In genomic region chr7:75575120-75575649, GRCm38 (mm10) we compare ENCODE assay signal across 8 mouse cellular contexts.
DNase-seq lines count a peak whose midpoint lies in the region; ATAC-seq and TF ChIP-seq lines count a peak whose summit lies in the region.

No protein-coding gene starts in this region.

- peak; percentile 63; the same call in 1 of the 2 replicates for ATAC-seq in embryonic facial prominence, embryonic 14.5 days (ENCODE audit: low read depth)
- peak; percentile 76 for ATAC-seq in intestine, embryonic 14.5 days (replicated peaks; ENCODE audit: low FRiP score, low TSS enrichment, low read depth)

- H3K9me3 ChIP-seq in embryonic facial prominence, embryonic 14.5 days (ENCODE audit: control insufficient read depth, low read length) = no peaks in the 10 kb centered on the region
- no peaks in the 10 kb centered on the region for H3K9me3 ChIP-seq in intestine, embryonic 14.5 days (ENCODE audit: control insufficient read depth, low read length)
- H3K9me3 ChIP-seq in megakaryocyte, embryonic 14.5 days = no peaks in the 10 kb centered on the region

- H3K4me1 ChIP-seq in testis, adult 2 months (ENCODE audit: control insufficient read depth, insufficient read depth, low read length) = no peaks in the 10 kb centered on the region
- H3K4me1 ChIP-seq in embryonic facial prominence, embryonic 14.5 days (ENCODE audit: control insufficient read depth, insufficient read depth, low read length) = peaks cover 14% of the 10 kb centered on the region
- peaks cover 17% of the 10 kb centered on the region for H3K4me1 ChIP-seq in intestine, embryonic 14.5 days (replicated peaks; ENCODE audit: control insufficient read depth, insufficient read depth, low read length)
- H3K4me1 ChIP-seq in megakaryocyte, embryonic 14.5 days = peaks cover 80% of the 10 kb centered on the region

- H3K4me3 ChIP-seq in testis, adult 2 months (ENCODE audit: control insufficient read depth, low read depth, low read length) = no peak overlapping the region
- H3K4me3 ChIP-seq in embryonic facial prominence, embryonic 14.5 days (ENCODE audit: low read depth, low read length) = no peak overlapping the region
- no peak overlapping the region for H3K4me3 ChIP-seq in intestine, embryonic 14.5 days (ENCODE audit: low read depth, low read length)
- H3K4me3 ChIP-seq in megakaryocyte, embryonic 14.5 days (replicated peaks) = peak overlapping the region; percentile 30

- no peak overlapping the region for H3K4me2 ChIP-seq in embryonic facial prominence, embryonic 14.5 days (ENCODE audit: low read depth, low read length)
- H3K4me2 ChIP-seq in intestine, embryonic 14.5 days (ENCODE audit: low read length) = peak overlapping the region; percentile 33

- no peaks in the 10 kb centered on the region for H3K36me3 ChIP-seq in testis, adult 2 months (ENCODE audit: control insufficient read depth, insufficient read depth, low read length)
- peaks cover 18% of the 10 kb centered on the region; the same call in 1 of the 2 replicates for H3K36me3 ChIP-seq in embryonic facial prominence, embryonic 14.5 days (ENCODE audit: control insufficient read depth, insufficient read depth, low read length)
- H3K36me3 ChIP-seq in intestine, embryonic 14.5 days (ENCODE audit: control insufficient read depth, insufficient read depth, low read length) = peaks cover 8% of the 10 kb centered on the region
- H3K36me3 ChIP-seq in megakaryocyte, embryonic 14.5 days (replicated peaks; ENCODE audit: low read length) = peaks cover 2% of the 10 kb centered on the region

- H3K27me3 ChIP-seq in testis, adult 2 months (ENCODE audit: control insufficient read depth, insufficient read depth, low read length) = no peaks in the 10 kb centered on the region
- H3K27me3 ChIP-seq in embryonic facial prominence, embryonic 14.5 days (replicated peaks; ENCODE audit: control insufficient read depth, insufficient read depth, low read length) = no peaks in the 10 kb centered on the region
- H3K27me3 ChIP-seq in intestine, embryonic 14.5 days (replicated peaks; ENCODE audit: control insufficient read depth, insufficient read depth, low read length) = no peaks in the 10 kb centered on the region
- H3K27me3 ChIP-seq in megakaryocyte, embryonic 14.5 days (replicated peaks) = no peaks in the 10 kb centered on the region

- no peak overlapping the region for H3K9ac ChIP-seq in embryonic facial prominence, embryonic 14.5 days (ENCODE audit: low read depth, low read length)
- H3K9ac ChIP-seq in intestine, embryonic 14.5 days (ENCODE audit: low read length) = peak overlapping the region; percentile 27; the same call in 1 of the 2 replicates

- H3K27ac ChIP-seq in testis, adult 2 months (ENCODE audit: control insufficient read depth, insufficient read depth, low read depth, low read length) = peak overlapping the region; percentile 49; the same call in 1 of the 2 replicates
- peak overlapping the region; percentile 75 for H3K27ac ChIP-seq in embryonic facial prominence, embryonic 14.5 days (replicated peaks; ENCODE audit: low read depth, low read length)
- H3K27ac ChIP-seq in intestine, embryonic 14.5 days (ENCODE audit: low read depth) = peak overlapping the region; percentile 88

- TF ChIP-seq POLR2A in testis, adult 2 months (IDR thresholded peaks at IDR 0.05; ENCODE audit: control insufficient read depth, low read depth, low read length) = no peak

- DNase-seq in testis, postnatal 10 days (ENCODE audit: low spot score) = no peak
- peak; percentile 71 for DNase-seq in embryonic facial prominence, embryonic 14.5 days (ENCODE audit: low spot score)
- no peak for DNase-seq in intestine, embryonic 14.5 days (ENCODE audit: low spot score)
- no peak for DNase-seq in cerebellum, adult 9-11 months
- no peak for DNase-seq in ovary, adult 18-20 months (ENCODE audit: low spot score)
- DNase-seq in ovary, postnatal 10 days (ENCODE audit: low spot score) = no peak

- 11% methylated on average over 9 of the region's 9 CpGs for WGBS in embryonic facial prominence, embryonic 14.5 days
- WGBS in intestine, embryonic 14.5 days = 8% methylated on average over 9 of the region's 9 CpGs

- no peak for TF ChIP-seq CTCF in testis, adult 2 months (IDR thresholded peaks at IDR 0.05; ENCODE audit: control insufficient read depth, insufficient read depth, insufficient replicate concordance, low read depth, low read length)
